Mouse (Mus musculus): Measurements from ENCODE around the gene Qpct. TPM values are rescaled to one million over a fixed set of nuclear protein-coding genes. Genes with fewer than 3 reads are reported as not detected.
A peak's percentile ranks its signal among the peaks of the same experiment; 100 is the strongest.

Qpct gene
- polyA plus RNA-seq, 1 experiment from 2014 or later, result 20.1 TPM

- Histone ChIP-seq H3K9me3 (replicated peaks; ENCODE audit: control insufficient read depth, low read length) (no peaks in the 10 kb centered on the region), H3K27me3 (ENCODE audit: control insufficient read depth, insufficient read depth, low read depth, low read length) (peaks cover 9% of the 10 kb centered on the region; the same call in 1 of the 2 replicates), H3K4me1 (ENCODE audit: control insufficient read depth, low read depth, low read length) (peaks cover 14% of the 10 kb centered on the region), H3K4me2 (ENCODE audit: low read depth, low read length) (no peak overlapping the region), H3K9ac (ENCODE audit: low read depth, low read length) (no peak overlapping the region), H3K36me3 (ENCODE audit: control insufficient read depth, insufficient read depth) (no peaks in the 10 kb centered on the region), H3K4me3 (ENCODE audit: low read depth, low read length) (no peak overlapping the region), H3K27ac (ENCODE audit: low read length) (no peak overlapping the region)
- no peak for ATAC-seq (ENCODE audit: low read depth)
- 13% methylated on average over 3 of the region's 3 CpGs for WGBS (ENCODE audit: insufficient replicate concordance)
These were observed 29.0 kb upstream of the Qpct start for GRCm38 (mm10) chr17:79022746-79023145.

- H3K9me3 ChIP-seq (replicated peaks; ENCODE audit: control insufficient read depth, low read length), result no peaks in the 10 kb centered on the region
- peaks cover 9% of the 10 kb centered on the region; the same call in 1 of the 2 replicates for H3K27me3 ChIP-seq (ENCODE audit: control insufficient read depth, insufficient read depth, low read depth, low read length)
- no peak overlapping the region for H3K4me2 ChIP-seq (ENCODE audit: low read depth, low read length)
- H3K36me3 ChIP-seq (ENCODE audit: control insufficient read depth, insufficient read depth), result no peaks in the 10 kb centered on the region
- peaks cover 3% of the 10 kb centered on the region; the same call in 1 of the 2 replicates for H3K4me1 ChIP-seq (ENCODE audit: control insufficient read depth, low read depth, low read length)
- H3K9ac ChIP-seq (ENCODE audit: low read depth, low read length), result no peak overlapping the region
- H3K4me3 ChIP-seq (ENCODE audit: low read depth, low read length), result no peak overlapping the region
- ATAC-seq (ENCODE audit: low read depth), result no peak
- 57% methylated on average over 4 of the region's 4 CpGs for WGBS (ENCODE audit: insufficient replicate concordance)
- H3K27ac ChIP-seq (ENCODE audit: low read length), result no peak overlapping the region
These were observed 27.2 kb upstream of the Qpct start for GRCm38 (mm10) chr17:79024544-79024943.

- 52% methylated on average over 3 of the region's 3 CpGs for WGBS (ENCODE audit: insufficient replicate concordance)
- ATAC-seq (ENCODE audit: low read depth), result no peak
- H3K36me3 ChIP-seq (ENCODE audit: control insufficient read depth, insufficient read depth), result no peaks in the 10 kb centered on the region
- H3K4me1 ChIP-seq (ENCODE audit: control insufficient read depth, low read depth, low read length), result no peaks in the 10 kb centered on the region
- H3K27ac ChIP-seq (ENCODE audit: low read length), result no peak overlapping the region
- no peaks in the 10 kb centered on the region for H3K27me3 ChIP-seq (ENCODE audit: control insufficient read depth, insufficient read depth, low read depth, low read length)
- H3K4me3 ChIP-seq (ENCODE audit: low read depth, low read length), result no peak overlapping the region
- H3K4me2 ChIP-seq (ENCODE audit: low read depth, low read length), result no peak overlapping the region
- H3K9me3 ChIP-seq (replicated peaks; ENCODE audit: control insufficient read depth, low read length), result no peaks in the 10 kb centered on the region
- no peak overlapping the region for H3K9ac ChIP-seq (ENCODE audit: low read depth, low read length)
These were observed 22.5 kb upstream of the Qpct start for GRCm38 (mm10) chr17:79029226-79029625.

- H3K4me2 ChIP-seq (ENCODE audit: low read depth, low read length), result no peak overlapping the region
- H3K9ac ChIP-seq (ENCODE audit: low read depth, low read length), result no peak overlapping the region
- H3K9me3 ChIP-seq (replicated peaks; ENCODE audit: control insufficient read depth, low read length), result no peaks in the 10 kb centered on the region
- no peak overlapping the region for H3K4me3 ChIP-seq (ENCODE audit: low read depth, low read length)
- no peak overlapping the region for H3K27ac ChIP-seq (ENCODE audit: low read length)
- no peaks in the 10 kb centered on the region for H3K36me3 ChIP-seq (ENCODE audit: control insufficient read depth, insufficient read depth)
- 56% methylated on average over 5 of the region's 5 CpGs for WGBS (ENCODE audit: insufficient replicate concordance)
- no peaks in the 10 kb centered on the region for H3K27me3 ChIP-seq (ENCODE audit: control insufficient read depth, insufficient read depth, low read depth, low read length)
- ATAC-seq (ENCODE audit: low read depth), result no peak
- no peaks in the 10 kb centered on the region for H3K4me1 ChIP-seq (ENCODE audit: control insufficient read depth, low read depth, low read length)
These were observed 20.1 kb upstream of the Qpct start for GRCm38 (mm10) chr17:79031569-79031968.

DNA sequence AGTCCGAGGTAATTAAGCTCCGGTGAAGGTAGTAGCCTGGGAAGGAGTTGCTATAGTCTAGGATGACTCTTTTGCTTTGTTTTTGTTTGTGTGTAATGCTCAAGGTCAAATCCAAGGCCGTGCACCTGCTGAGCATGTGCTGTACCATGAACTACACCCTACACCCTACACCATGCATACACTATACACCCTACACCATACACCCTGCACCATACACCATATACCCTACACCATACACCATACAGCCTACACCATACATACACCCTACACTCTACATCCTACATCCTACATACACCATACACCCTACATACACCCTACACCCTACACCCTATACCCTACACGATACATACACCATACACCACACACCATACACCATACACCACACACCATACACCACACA lies 18.9 kb upstream of the Qpct start:
- WGBS (ENCODE audit: insufficient replicate concordance), result 68% methylated on average over 4 of the region's 4 CpGs
- Histone ChIP-seq H3K36me3 (ENCODE audit: control insufficient read depth, insufficient read depth) (no peaks in the 10 kb centered on the region), H3K4me2 (ENCODE audit: low read depth, low read length) (no peak overlapping the region), H3K9me3 (replicated peaks; ENCODE audit: control insufficient read depth, low read length) (no peaks in the 10 kb centered on the region), H3K9ac (ENCODE audit: low read depth, low read length) (no peak overlapping the region), H3K4me1 (ENCODE audit: control insufficient read depth, low read depth, low read length) (no peaks in the 10 kb centered on the region), H3K4me3 (ENCODE audit: low read depth, low read length) (no peak overlapping the region), H3K27ac (ENCODE audit: low read length) (no peak overlapping the region), H3K27me3 (ENCODE audit: control insufficient read depth, insufficient read depth, low read depth, low read length) (no peaks in the 10 kb centered on the region)
- no peak for ATAC-seq (ENCODE audit: low read depth)

DNA sequence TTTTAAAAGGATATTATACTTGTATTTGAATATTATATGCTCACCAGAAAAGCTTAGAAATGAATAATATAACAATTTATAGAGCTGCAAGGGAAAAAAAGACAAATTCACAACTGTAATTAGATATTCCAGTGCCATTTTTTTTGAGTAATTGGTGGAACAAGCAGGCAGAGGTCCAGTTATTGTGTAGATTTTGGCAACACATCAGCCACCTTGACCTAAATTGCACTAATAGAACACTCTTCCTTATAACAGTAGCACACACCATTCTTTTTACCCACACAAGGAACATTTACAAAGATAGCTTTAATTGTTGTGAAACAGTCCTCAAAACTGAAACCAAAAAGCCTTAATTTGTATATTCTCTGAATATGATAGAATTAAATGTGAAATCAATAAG lies 12.0 kb upstream of the Qpct start:
- Histone ChIP-seq H3K4me2 (ENCODE audit: low read depth, low read length) (no peak overlapping the region), H3K27me3 (ENCODE audit: control insufficient read depth, insufficient read depth, low read depth, low read length) (no peaks in the 10 kb centered on the region), H3K9ac (ENCODE audit: low read depth, low read length) (no peak overlapping the region), H3K27ac (ENCODE audit: low read length) (no peak overlapping the region), H3K4me1 (ENCODE audit: control insufficient read depth, low read depth, low read length) (no peaks in the 10 kb centered on the region), H3K4me3 (ENCODE audit: low read depth, low read length) (no peak overlapping the region), H3K9me3 (replicated peaks; ENCODE audit: control insufficient read depth, low read length) (no peaks in the 10 kb centered on the region), H3K36me3 (ENCODE audit: control insufficient read depth, insufficient read depth) (no peaks in the 10 kb centered on the region)
- no peak for ATAC-seq (ENCODE audit: low read depth)

DNA sequence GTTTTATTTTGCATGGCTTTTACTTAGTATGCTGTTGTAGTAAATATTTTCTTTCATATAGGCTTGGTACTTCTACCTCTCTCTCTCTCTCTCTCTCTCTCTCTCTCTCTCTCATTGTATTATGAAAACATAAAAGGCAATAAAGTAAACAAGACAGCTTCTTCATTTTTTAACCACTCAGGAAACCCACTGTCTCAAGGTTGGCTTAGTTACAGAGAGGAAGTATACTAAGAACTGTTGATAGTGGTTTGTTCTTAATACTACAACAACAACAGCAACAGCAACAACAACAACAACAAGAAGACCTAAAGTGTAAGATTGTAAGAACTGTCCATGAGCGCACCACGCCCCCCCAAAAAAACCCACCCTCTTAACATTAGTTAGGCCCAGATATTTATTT lies 8.0 kb upstream of the Qpct start:
- Histone ChIP-seq H3K4me3 (ENCODE audit: low read depth, low read length) (no peak overlapping the region), H3K36me3 (ENCODE audit: control insufficient read depth, insufficient read depth) (no peaks in the 10 kb centered on the region), H3K4me1 (ENCODE audit: control insufficient read depth, low read depth, low read length) (no peaks in the 10 kb centered on the region), H3K27me3 (ENCODE audit: control insufficient read depth, insufficient read depth, low read depth, low read length) (no peaks in the 10 kb centered on the region), H3K4me2 (ENCODE audit: low read depth, low read length) (no peak overlapping the region), H3K27ac (ENCODE audit: low read length) (no peak overlapping the region), H3K9me3 (replicated peaks; ENCODE audit: control insufficient read depth, low read length) (no peaks in the 10 kb centered on the region), H3K9ac (ENCODE audit: low read depth, low read length) (no peak overlapping the region)
- no peak for ATAC-seq (ENCODE audit: low read depth)
- WGBS (ENCODE audit: insufficient replicate concordance), result 77% methylated on average over 2 of the region's 2 CpGs

- H3K4me1 ChIP-seq (ENCODE audit: control insufficient read depth, low read depth, low read length), result no peaks in the 10 kb centered on the region
- peaks cover 8% of the 10 kb centered on the region for H3K27me3 ChIP-seq (ENCODE audit: control insufficient read depth, insufficient read depth, low read depth, low read length)
- ATAC-seq (ENCODE audit: low read depth), result peak; percentile 84
- WGBS (ENCODE audit: insufficient replicate concordance), result under 1% methylated on average over 45 of the region's 45 CpGs
- H3K9me3 ChIP-seq (replicated peaks; ENCODE audit: control insufficient read depth, low read length), result no peaks in the 10 kb centered on the region
- H3K9ac ChIP-seq (ENCODE audit: low read depth, low read length), result peak overlapping the region; percentile 48
- H3K4me3 ChIP-seq (ENCODE audit: low read depth, low read length), result peak overlapping the region; percentile 60
- peak overlapping the region; percentile 53 for H3K4me2 ChIP-seq (ENCODE audit: low read depth, low read length)
- no peak overlapping the region for H3K27ac ChIP-seq (ENCODE audit: low read length)
- no peaks in the 10 kb centered on the region for H3K36me3 ChIP-seq (ENCODE audit: control insufficient read depth, insufficient read depth)
These were observed 544 bp downstream of the Qpct start for GRCm38 (mm10) chr17:79052088-79052812.

DNA sequence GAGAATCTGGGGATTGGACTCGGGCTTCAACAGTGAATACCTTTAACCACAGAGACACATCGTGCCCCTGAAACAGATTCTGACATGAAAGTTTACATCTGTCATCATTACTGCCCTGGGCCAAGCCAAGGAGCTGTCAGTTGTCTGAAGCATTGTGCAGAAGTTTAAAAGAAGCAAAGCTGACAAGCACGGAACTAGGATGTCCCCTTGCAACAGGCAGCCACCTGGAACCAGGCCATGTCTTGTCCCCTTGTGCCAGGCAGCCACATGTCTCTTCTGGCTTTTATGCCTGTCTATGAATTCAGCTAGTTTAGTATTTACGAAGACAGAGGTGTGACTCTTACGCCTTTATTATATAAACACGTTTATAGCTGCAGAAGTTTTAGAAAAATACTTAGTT lies 6.6 kb downstream of the Qpct start:
- no peak overlapping the region for H3K9ac ChIP-seq (ENCODE audit: low read depth, low read length)
- H3K27ac ChIP-seq (ENCODE audit: low read length), result no peak overlapping the region
- H3K27me3 ChIP-seq (ENCODE audit: control insufficient read depth, insufficient read depth, low read depth, low read length), result no peaks in the 10 kb centered on the region
- no peak overlapping the region for H3K4me3 ChIP-seq (ENCODE audit: low read depth, low read length)
- H3K4me2 ChIP-seq (ENCODE audit: low read depth, low read length), result no peak overlapping the region
- no peaks in the 10 kb centered on the region for H3K9me3 ChIP-seq (replicated peaks; ENCODE audit: control insufficient read depth, low read length)
- H3K4me1 ChIP-seq (ENCODE audit: control insufficient read depth, low read depth, low read length), result no peaks in the 10 kb centered on the region
- no peaks in the 10 kb centered on the region for H3K36me3 ChIP-seq (ENCODE audit: control insufficient read depth, insufficient read depth)
- 63% methylated on average over 6 of the region's 6 CpGs for WGBS (ENCODE audit: insufficient replicate concordance)
- ATAC-seq (ENCODE audit: low read depth), result no peak
